Mouse (Mus musculus) 3T3-L1 (cell line): ENCODE results near the gene Myt1l.
A peak's percentile ranks its signal among the peaks of the same experiment; 100 is the strongest.

ENCODE experiments used
- DNase-seq: peaks from one replicate; pipeline ENCODE4 v3.0.0-alpha.2; 2015; ENCODE audit warnings: low read depth, low spot score

The Myt1l gene

GRCm38 (mm10) chr12:29723722-29724338, 195.6 kb downstream of the Myt1l start:
- no peak for DNase-seq

GRCm38 (mm10) chr12:29728294-29728693, 200.1 kb downstream of the Myt1l start:
- no peak for DNase-seq

- DNase-seq, result no peak
Measured at GRCm38 (mm10) chr12:29740346-29741025, 212.3 kb downstream of the Myt1l start.

GRCm38 (mm10) chr12:29741181-29741580, 213.0 kb downstream of the Myt1l start:
- no peak for DNase-seq

DNA sequence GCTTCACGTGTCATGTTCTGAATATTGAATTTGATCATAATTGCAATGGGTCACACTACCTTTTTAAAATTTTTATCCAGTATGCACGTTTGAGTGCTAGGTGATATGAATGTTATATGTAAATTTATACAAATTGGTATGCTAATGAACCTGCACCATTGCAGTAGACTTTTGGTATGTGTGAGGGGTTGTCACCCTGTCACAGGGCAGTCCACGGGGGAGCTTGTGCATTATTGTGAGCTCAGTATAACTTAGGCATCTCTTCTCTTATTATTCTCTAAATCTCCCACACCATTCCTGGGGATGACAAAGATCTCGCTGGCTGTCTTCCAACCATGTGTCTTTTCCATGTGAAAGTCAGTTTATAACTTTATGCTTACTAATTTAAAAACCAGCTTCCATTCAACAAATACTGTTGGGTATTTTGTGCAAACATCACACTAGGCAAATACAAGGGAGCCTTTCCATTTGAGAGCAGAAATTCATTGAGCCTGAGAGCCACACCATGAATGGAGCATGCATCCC, 222.5 kb downstream of the Myt1l start:
- DNase-seq, result peak; percentile 5

- no peak for DNase-seq
Measured at GRCm38 (mm10) chr12:29755086-29755871, 227.1 kb downstream of the Myt1l start.

- DNase-seq, result no peak
Measured at GRCm38 (mm10) chr12:29755872-29756265, 227.7 kb downstream of the Myt1l start.

- DNase-seq, result no peak
Measured at GRCm38 (mm10) chr12:29760611-29761010, 232.4 kb downstream of the Myt1l start.

- no peak for DNase-seq
Measured at GRCm38 (mm10) chr12:29766158-29766557, 238.0 kb downstream of the Myt1l start.

GRCm38 (mm10) chr12:29771791-29772190, 243.6 kb downstream of the Myt1l start:
- DNase-seq, result no peak

- no peak for DNase-seq
Measured at GRCm38 (mm10) chr12:29772401-29772800, 244.2 kb downstream of the Myt1l start.

DNA sequence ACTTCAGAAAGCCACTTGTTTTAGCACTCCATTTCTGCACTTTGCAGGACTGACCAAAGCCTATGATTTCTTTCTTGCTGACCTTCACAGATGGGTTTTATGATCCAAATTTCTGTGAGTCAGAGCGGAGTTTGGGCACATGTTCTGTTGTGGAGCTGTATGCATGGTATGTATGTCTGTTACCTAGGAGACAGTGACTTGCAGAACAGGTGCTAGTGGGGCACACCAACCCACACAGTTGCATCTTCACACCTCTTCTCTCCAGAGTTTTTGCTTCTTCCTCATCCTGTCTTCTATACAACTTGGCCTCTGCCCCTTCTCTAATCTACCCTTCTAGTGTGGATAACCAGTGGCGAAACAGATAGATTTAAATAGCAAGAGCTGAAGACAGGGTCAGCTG, 250.7 kb downstream of the Myt1l start:
- DNase-seq, result no peak

DNA sequence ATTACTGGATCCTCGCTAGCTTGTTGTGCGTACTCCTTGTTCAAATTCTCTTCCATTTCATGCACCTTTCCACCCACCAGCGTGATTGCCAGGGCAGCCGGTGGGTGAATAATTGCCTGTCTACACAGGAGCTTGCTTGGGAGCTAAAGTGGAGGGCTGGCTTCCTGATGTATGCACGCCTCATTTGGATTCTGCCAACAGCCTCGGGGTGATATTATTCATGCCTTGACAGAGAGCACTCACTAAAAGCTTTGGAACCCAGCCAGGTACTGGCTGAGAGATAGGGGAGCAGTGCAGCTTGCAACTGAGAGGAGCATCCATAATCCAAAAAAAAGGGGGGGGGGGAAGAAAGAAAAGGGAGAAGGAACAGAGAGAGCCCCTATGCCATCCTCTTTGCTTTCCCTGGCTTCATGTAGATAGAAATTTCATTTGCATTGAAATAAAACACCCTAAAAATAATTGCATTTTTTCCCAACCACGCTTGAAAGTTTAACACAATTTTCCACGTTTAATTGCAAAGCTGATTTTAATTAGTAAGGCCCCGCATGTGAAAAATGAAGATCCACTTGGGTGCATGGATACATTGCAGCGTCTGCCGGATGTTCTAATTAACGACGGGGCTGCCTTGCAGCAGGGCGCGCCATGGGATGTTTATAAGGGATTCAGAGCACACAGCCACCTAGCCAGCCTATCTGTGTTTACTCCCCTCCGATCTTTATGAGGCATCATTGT, 261.3 kb downstream of the Myt1l start:
- peak; percentile 68 for DNase-seq

DNA sequence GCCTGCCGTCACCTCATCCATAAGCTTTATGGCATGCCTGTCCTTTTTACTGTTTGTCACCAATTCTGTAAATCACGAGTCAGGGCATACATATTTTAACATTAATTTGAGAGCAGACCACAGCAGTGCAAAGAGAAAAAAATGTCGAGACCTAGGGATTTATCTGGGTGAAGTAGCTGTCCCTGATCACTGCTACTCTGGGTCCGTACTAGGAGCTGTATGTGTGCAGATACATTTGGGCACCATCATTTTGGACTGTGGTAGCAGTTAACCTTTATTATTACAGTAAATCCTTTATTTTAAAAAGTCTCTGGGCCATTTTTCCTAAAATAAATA, 261.8 kb downstream of the Myt1l start:
- DNase-seq, result no peak

DNA sequence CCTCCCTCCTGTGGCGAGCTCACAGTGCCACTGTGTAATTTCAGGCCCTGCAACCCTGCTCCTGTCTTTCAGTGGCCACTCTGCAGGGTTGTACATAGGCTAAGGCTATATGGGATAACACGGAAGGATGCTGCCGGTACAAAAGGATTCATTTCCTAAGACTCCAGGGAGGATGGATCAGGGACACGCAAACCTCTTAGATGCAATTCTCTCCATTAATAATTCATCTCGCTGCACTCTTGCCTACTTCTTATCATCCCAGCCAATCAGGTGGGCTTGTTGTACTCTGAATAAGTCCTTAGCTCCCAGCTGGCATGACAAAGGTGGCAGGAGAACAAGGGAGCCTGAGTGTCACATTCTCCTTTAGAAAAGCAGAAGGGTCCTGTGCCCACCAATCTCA, 264.8 kb downstream of the Myt1l start:
- no peak for DNase-seq

DNA sequence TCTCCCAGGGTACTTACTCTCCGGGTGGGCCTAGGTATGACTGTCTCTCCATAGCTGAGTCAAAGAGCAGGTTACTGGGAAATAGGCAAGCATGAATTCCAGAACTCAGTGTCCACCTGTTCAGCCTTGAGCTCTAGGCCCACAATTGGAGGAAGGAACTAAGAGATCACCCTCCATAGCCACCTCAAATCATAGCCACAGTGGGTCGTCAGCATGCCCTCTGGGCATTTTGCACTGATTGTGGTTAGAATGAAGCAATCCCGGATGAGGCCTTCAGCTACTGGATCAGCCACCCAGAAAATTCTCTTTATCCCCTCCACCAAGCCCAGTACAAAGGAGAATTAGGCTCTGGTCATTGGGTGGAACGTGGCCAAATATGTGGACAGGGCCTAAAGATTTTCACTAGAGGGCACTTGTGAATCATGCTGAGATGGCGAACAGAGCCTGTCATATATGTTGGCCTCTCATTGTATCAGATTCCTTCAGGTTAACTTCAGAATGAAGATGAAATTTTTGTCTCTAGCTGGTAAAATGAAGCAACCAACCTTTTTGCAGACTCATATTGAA, 267.0 kb downstream of the Myt1l start:
- peak; percentile 52 for DNase-seq

GRCm38 (mm10) chr12:29798595-29799391, 270.6 kb downstream of the Myt1l start:
- no peak for DNase-seq

- DNase-seq, result no peak
Measured at GRCm38 (mm10) chr12:29806415-29806814, 278.2 kb downstream of the Myt1l start.

- DNase-seq, result no peak
Measured at GRCm38 (mm10) chr12:29809569-29810185, 281.5 kb downstream of the Myt1l start.

GRCm38 (mm10) chr12:29815466-29815865, 287.3 kb downstream of the Myt1l start:
- no peak for DNase-seq
